Mouse (Mus musculus) megakaryocyte, embryonic 14.5 days (primary cell): ENCODE data around the gene Wdr48. TPM values are rescaled to one million over a fixed set of nuclear protein-coding genes. Genes with fewer than 3 reads are reported as not detected.

Experiments
- H3K27me3 ChIP-seq: replicated peaks from 2 replicates; pipeline ENCODE3; 2012; ENCODE audit warnings: inconsistent platforms
- H3K36me3 ChIP-seq: replicated peaks from 2 replicates; pipeline ENCODE3; 2012; ENCODE audit warnings: low read length, inconsistent platforms, mixed read lengths
- H3K4me1 ChIP-seq: 2 replicates; pipeline ENCODE4 v1.6.1; 2012; ENCODE audit warnings: inconsistent platforms
- H3K4me3 ChIP-seq: replicated peaks from 2 replicates; pipeline ENCODE3; 2012; ENCODE audit warnings: moderate library complexity, mild to moderate bottlenecking, inconsistent platforms
- H3K9me3 ChIP-seq: 2 replicates; pipeline ENCODE4 v1.6.1; 2012; ENCODE audit warnings: inconsistent platforms
- FLI1 ChIP-seq: IDR thresholded peaks from 2 replicates; pipeline ENCODE4 v1.6.1; 2012; ENCODE audit warnings: low read length, inconsistent platforms, mixed read lengths
- GATA1 ChIP-seq: IDR thresholded peaks from 3 replicates; pipeline ENCODE4 v1.6.1; 2012; ENCODE audit warnings: mixed read lengths, low read length, inconsistent platforms, borderline replicate concordance
- polyA plus RNA-seq: library from polyadenylated mRNA; stranded (reverse); fragments of >175 nt; gene quantifications from 2 replicates; pipeline ENCODE4 v1.2.3, GENCODE M21; 2012; ENCODE audit warnings: low replicate concordance; ENCODE audit not compliant: insufficient read depth

Wdr48 gene
- polyA plus RNA-seq, 1 experiment = 9.9 TPM

- Histone ChIP-seq H3K9me3 (no peaks in the 10 kb centered on the region), H3K27me3 (no peaks in the 10 kb centered on the region), H3K36me3 (peaks cover 98% of the 10 kb centered on the region), H3K4me3 (no peak overlapping the region), H3K4me1 (peaks cover 45% of the 10 kb centered on the region)
- TF ChIP-seq FLI1 = no peak
Measured at GRCm38 (mm10) chr9:119923462-119923861, 28.8 kb downstream of the Wdr48 start.

- H3K36me3 ChIP-seq = peaks cover 98% of the 10 kb centered on the region
- H3K27me3 ChIP-seq = no peaks in the 10 kb centered on the region
- TF ChIP-seq FLI1 = no peak
- TF ChIP-seq GATA1 = no peak
- no peaks in the 10 kb centered on the region for H3K9me3 ChIP-seq
- H3K4me3 ChIP-seq = peak overlapping the region; percentile 80
- peaks cover 45% of the 10 kb centered on the region for H3K4me1 ChIP-seq
Measured at GRCm38 (mm10) chr9:119925120-119925657, 30.5 kb downstream of the Wdr48 start.

GRCm38 (mm10) chr9:119925729-119926128 is 31.1 kb downstream of the Wdr48 start:
- Histone ChIP-seq H3K4me1 (peaks cover 45% of the 10 kb centered on the region), H3K9me3 (no peaks in the 10 kb centered on the region), H3K4me3 (peak overlapping the region; percentile 46), H3K36me3 (peaks cover 98% of the 10 kb centered on the region), H3K27me3 (no peaks in the 10 kb centered on the region)
- TF ChIP-seq GATA1 (no peak), FLI1 (no peak)

- Histone ChIP-seq H3K4me1 (peaks cover 45% of the 10 kb centered on the region), H3K27me3 (no peaks in the 10 kb centered on the region), H3K9me3 (no peaks in the 10 kb centered on the region), H3K4me3 (no peak overlapping the region), H3K36me3 (peaks cover 98% of the 10 kb centered on the region)
- TF ChIP-seq FLI1 (no peak), GATA1 (no peak)
Measured at GRCm38 (mm10) chr9:119926497-119926896, 31.8 kb downstream of the Wdr48 start.

- Histone ChIP-seq H3K36me3 (peaks cover 74% of the 10 kb centered on the region), H3K4me1 (peaks cover 34% of the 10 kb centered on the region), H3K4me3 (no peak overlapping the region), H3K27me3 (no peaks in the 10 kb centered on the region), H3K9me3 (no peaks in the 10 kb centered on the region)
- no peak for TF ChIP-seq GATA1
- no peak for TF ChIP-seq FLI1
Measured at GRCm38 (mm10) chr9:119932358-119932757, 37.7 kb downstream of the Wdr48 start.

GRCm38 (mm10) chr9:119933675-119934074 is 39.0 kb downstream of the Wdr48 start:
- no peak overlapping the region for H3K4me3 ChIP-seq
- H3K9me3 ChIP-seq = no peaks in the 10 kb centered on the region
- H3K4me1 ChIP-seq = peaks cover 43% of the 10 kb centered on the region
- H3K27me3 ChIP-seq = peaks cover 4% of the 10 kb centered on the region
- no peak for TF ChIP-seq GATA1
- TF ChIP-seq FLI1 = no peak
- H3K36me3 ChIP-seq = peaks cover 61% of the 10 kb centered on the region

GRCm38 (mm10) chr9:119937005-119937773 is 42.5 kb downstream of the Wdr48 start, which contains the start of the genes Gorasp1 and Ttc21a:
Gorasp1 (minus strand) TSS chr9:119937565.
Ttc21a (plus strand) TSS chr9:119937606.
- no peaks in the 10 kb centered on the region for H3K9me3 ChIP-seq
- peaks cover 26% of the 10 kb centered on the region for H3K36me3 ChIP-seq
- H3K27me3 ChIP-seq = peaks cover 13% of the 10 kb centered on the region
- H3K4me3 ChIP-seq = peak within 1 kb of the TSS; percentile 98
- 0 out of 2 replicates have a peak, but pooled peaks have one; percentile 9 for TF ChIP-seq FLI1
- no peak for TF ChIP-seq GATA1
- peaks cover 73% of the 10 kb centered on the region for H3K4me1 ChIP-seq

GRCm38 (mm10) chr9:119938496-119938895 is 43.8 kb downstream of the Wdr48 start:
- H3K27me3 ChIP-seq = peaks cover 13% of the 10 kb centered on the region
- H3K4me1 ChIP-seq = peaks cover 78% of the 10 kb centered on the region
- H3K4me3 ChIP-seq = no peak overlapping the region
- H3K9me3 ChIP-seq = no peaks in the 10 kb centered on the region
- no peak for TF ChIP-seq FLI1
- TF ChIP-seq GATA1 = no peak
- H3K36me3 ChIP-seq = peaks cover 13% of the 10 kb centered on the region

- Histone ChIP-seq H3K4me1 (peaks cover 83% of the 10 kb centered on the region), H3K9me3 (no peaks in the 10 kb centered on the region), H3K27me3 (peaks cover 13% of the 10 kb centered on the region), H3K4me3 (no peak overlapping the region), H3K36me3 (peaks cover 4% of the 10 kb centered on the region)
- TF ChIP-seq GATA1 (no peak), FLI1 (no peak)
Measured at GRCm38 (mm10) chr9:119939646-119940045, 45.0 kb downstream of the Wdr48 start.

GRCm38 (mm10) chr9:119941407-119941806 is 46.7 kb downstream of the Wdr48 start:
- Histone ChIP-seq H3K4me1 (peaks cover 89% of the 10 kb centered on the region), H3K4me3 (no peak overlapping the region), H3K36me3 (no peaks in the 10 kb centered on the region), H3K9me3 (no peaks in the 10 kb centered on the region), H3K27me3 (peaks cover 13% of the 10 kb centered on the region)
- no peak for TF ChIP-seq GATA1
- no peak for TF ChIP-seq FLI1

- H3K4me1 ChIP-seq = peaks cover 89% of the 10 kb centered on the region
- no peak overlapping the region for H3K4me3 ChIP-seq
- H3K27me3 ChIP-seq = peaks cover 15% of the 10 kb centered on the region
- no peak for TF ChIP-seq GATA1
- no peak for TF ChIP-seq FLI1
- H3K36me3 ChIP-seq = no peaks in the 10 kb centered on the region
- H3K9me3 ChIP-seq = no peaks in the 10 kb centered on the region
Measured at GRCm38 (mm10) chr9:119941861-119942260, 47.2 kb downstream of the Wdr48 start.
